Mouse (Mus musculus): ENCODE measurements around the gene Cmss1. TPM values are rescaled to one million over a fixed set of nuclear protein-coding genes. Genes with fewer than 3 reads are reported as not detected.
A peak's percentile ranks its signal among the peaks of the same experiment; 100 is the strongest.

The Cmss1 gene
- polyA plus RNA-seq, 2 experiments = 6.0 to 23.0 TPM

DNA sequence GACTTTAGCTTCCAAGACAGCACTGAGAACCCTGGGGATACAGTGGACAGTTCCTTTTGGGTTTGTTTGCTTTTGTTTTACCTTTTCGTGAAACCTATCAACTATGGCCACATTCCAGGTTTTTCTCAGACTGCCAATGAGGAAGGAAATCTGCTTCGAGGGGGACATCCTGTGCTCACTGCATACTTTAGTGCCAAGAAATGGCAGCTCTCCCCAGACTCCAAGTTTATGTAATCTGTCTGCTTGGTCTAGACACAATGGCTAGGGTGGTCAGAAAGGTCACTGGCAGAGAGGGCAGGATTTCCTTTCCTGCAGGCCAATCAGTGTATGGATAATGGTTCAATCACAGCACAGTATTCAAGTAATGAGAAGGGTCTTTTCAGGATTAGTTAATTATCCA, 24.7 kb downstream of the Cmss1 start:
- Histone ChIP-seq H3K4me1 (replicated peaks; ENCODE audit: control insufficient read depth in 2 of 2, insufficient read depth in 2 of 2, low read length in 1 of 2) (peaks cover 0 to 5% of the 10 kb centered on the region in 2 experiments; a peak in 1 of 4 replicates), H3K27me3 (ENCODE audit: control insufficient read depth, insufficient read depth, low read length) (no peaks in the 10 kb centered on the region), H3K4me3 (ENCODE audit: insufficient read depth in 1 of 2, low read depth in 2 of 2, low read length in 2 of 2) (no peak overlapping the region), H3K36me3 (replicated peaks; ENCODE audit: control insufficient read depth, insufficient read depth, low read depth) (no peaks in the 10 kb centered on the region), H3K4me2 (ENCODE audit: low read depth) (no peak overlapping the region), H3K27ac (no peak overlapping the region), H3K9me3 (ENCODE audit: control insufficient read depth, low read length) (no peaks in the 10 kb centered on the region), H3K9ac (replicated peaks) (no peak overlapping the region)
- no peak for TF ChIP-seq EP300 (IDR thresholded peaks at IDR 0.05; ENCODE audit: low read depth)
- TF ChIP-seq CTCF (IDR thresholded peaks at IDR 0.05; ENCODE audit: low read depth) = no peak
- 40% methylated on average over 2 of the region's 2 CpGs for WGBS (ENCODE audit: insufficient replicate concordance)
- ATAC-seq (ENCODE audit: insufficient read depth) = no peak
- no peak for DNase-seq (ENCODE audit: low read depth in 3 of 3, low spot score in 3 of 3)

DNA sequence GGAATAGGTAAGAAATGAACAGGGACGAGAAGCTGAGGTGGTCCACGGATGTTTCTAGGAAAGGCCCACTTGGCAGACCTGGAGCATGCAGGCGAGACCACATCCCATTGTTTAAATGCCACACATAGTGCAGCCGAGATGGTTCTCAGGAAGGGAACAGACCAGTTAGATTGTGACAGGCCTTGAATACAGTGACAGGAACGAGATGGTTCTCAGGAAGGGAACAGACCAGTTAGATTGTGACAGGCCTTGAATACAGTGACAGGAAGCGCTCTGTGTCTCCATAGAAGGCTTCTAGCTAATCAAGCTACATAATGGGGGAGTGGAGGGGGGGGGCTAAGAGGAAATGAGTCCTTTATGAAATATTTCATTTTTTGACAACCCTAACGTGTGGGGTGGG, 26.6 kb downstream of the Cmss1 start:
- Histone ChIP-seq H3K4me3 (ENCODE audit: insufficient read depth in 1 of 2, low read depth in 2 of 2, low read length in 2 of 2) (no peak overlapping the region), H3K36me3 (replicated peaks; ENCODE audit: control insufficient read depth, insufficient read depth, low read depth) (no peaks in the 10 kb centered on the region), H3K4me1 (replicated peaks; ENCODE audit: control insufficient read depth in 2 of 2, insufficient read depth in 2 of 2, low read length in 1 of 2) (0 out of 4 replicates have a peak, but pooled peaks cover 0 to 3% of the 10 kb centered on the region in 2 experiments), H3K27me3 (ENCODE audit: control insufficient read depth, insufficient read depth, low read length) (no peaks in the 10 kb centered on the region), H3K9ac (replicated peaks) (no peak overlapping the region), H3K9me3 (ENCODE audit: control insufficient read depth, low read length) (no peaks in the 10 kb centered on the region), H3K27ac (no peak overlapping the region), H3K4me2 (ENCODE audit: low read depth) (no peak overlapping the region)
- DNase-seq (ENCODE audit: low read depth in 3 of 3, low spot score in 3 of 3) (no peak), ATAC-seq (ENCODE audit: insufficient read depth) (0 out of 2 replicates have a peak, but pooled peaks have one; percentile 33)
- TF ChIP-seq EP300 (IDR thresholded peaks at IDR 0.05; ENCODE audit: low read depth) = no peak
- no peak for TF ChIP-seq CTCF (IDR thresholded peaks at IDR 0.05; ENCODE audit: low read depth)
- 41% methylated on average over 7 of the region's 7 CpGs for WGBS (ENCODE audit: insufficient replicate concordance)

DNA sequence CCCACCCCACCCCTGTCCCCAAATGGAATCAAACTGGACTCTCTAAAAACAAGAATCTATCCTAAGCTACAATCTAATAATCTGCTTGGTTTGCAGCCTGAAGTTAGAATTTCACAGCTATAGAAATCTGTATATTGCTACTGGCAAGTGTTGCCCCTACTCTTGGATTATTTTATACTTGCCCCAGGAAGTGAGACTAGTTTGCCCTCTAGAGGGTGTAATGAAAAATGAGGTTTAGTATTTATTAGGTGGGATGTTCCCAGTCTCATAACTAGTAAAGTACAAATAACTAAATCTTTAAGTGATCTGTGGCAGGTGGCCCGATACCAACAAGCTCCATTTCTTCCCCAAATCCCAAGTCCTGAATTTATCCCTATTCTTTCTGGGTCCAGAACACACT, 29.1 kb downstream of the Cmss1 start:
- H3K4me1 ChIP-seq (replicated peaks; ENCODE audit: control insufficient read depth in 2 of 2, insufficient read depth in 2 of 2, low read length in 1 of 2) = no peaks in the 10 kb centered on the region
- no peak overlapping the region for H3K4me3 ChIP-seq (ENCODE audit: insufficient read depth in 1 of 2, low read depth in 2 of 2, low read length in 2 of 2)
- no peak overlapping the region for H3K27ac ChIP-seq
- DNase-seq (ENCODE audit: low read depth in 3 of 3, low spot score in 3 of 3) (no peak), ATAC-seq (ENCODE audit: insufficient read depth) (no peak)
- no peaks in the 10 kb centered on the region for H3K27me3 ChIP-seq (ENCODE audit: control insufficient read depth, insufficient read depth, low read length)
- H3K36me3 ChIP-seq (replicated peaks; ENCODE audit: control insufficient read depth, insufficient read depth, low read depth) = no peaks in the 10 kb centered on the region
- no peak overlapping the region for H3K4me2 ChIP-seq (ENCODE audit: low read depth)
- TF ChIP-seq EP300 (IDR thresholded peaks at IDR 0.05; ENCODE audit: low read depth) (no peak), CTCF (IDR thresholded peaks at IDR 0.05; ENCODE audit: low read depth) (no peak)
- no peaks in the 10 kb centered on the region for H3K9me3 ChIP-seq (ENCODE audit: control insufficient read depth, low read length)
- 44% methylated on average over 1 of the region's 1 CpGs for WGBS (ENCODE audit: insufficient replicate concordance)
- no peak overlapping the region for H3K9ac ChIP-seq (replicated peaks)

DNA sequence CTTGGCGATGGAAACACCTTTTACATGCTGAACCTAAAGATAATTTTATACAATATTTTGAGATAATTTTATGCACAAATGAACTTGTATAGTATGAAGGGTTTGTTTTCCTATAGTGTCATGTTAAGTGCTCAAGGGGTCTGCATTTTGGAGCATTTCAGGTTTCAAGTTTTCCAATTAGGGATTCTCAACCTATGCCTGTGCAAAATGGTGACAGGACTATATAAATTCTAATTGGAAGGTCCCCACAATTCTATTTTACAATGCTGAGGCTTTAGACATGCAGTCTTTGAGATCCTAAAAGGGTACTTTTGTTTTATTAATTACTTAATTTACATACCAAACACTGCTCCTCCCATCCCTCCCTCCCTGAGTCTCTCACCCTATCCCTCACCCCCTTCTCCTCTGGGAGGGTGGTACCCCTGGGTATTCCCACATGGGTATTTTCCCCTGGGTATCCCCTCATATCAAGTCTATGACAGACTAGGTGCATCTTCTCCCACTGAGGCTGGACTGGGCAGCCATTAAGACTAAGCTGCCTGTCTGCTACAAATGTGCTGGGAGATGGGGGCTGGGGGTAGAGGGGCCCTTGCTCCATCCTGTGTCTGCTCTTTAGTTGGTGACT, 30.8 kb downstream of the Cmss1 start:
- TF ChIP-seq EP300 (IDR thresholded peaks at IDR 0.05; ENCODE audit: low read depth) = no peak
- TF ChIP-seq CTCF (IDR thresholded peaks at IDR 0.05; ENCODE audit: low read depth) = no peak
- Histone ChIP-seq H3K36me3 (replicated peaks; ENCODE audit: control insufficient read depth, insufficient read depth, low read depth) (no peaks in the 10 kb centered on the region), H3K27me3 (ENCODE audit: control insufficient read depth, insufficient read depth, low read length) (no peaks in the 10 kb centered on the region), H3K4me3 (ENCODE audit: insufficient read depth in 1 of 2, low read depth in 2 of 2, low read length in 2 of 2) (no peak overlapping the region), H3K27ac (no peak overlapping the region), H3K4me1 (replicated peaks; ENCODE audit: control insufficient read depth in 2 of 2, insufficient read depth in 2 of 2, low read length in 1 of 2) (no peaks in the 10 kb centered on the region), H3K4me2 (ENCODE audit: low read depth) (no peak overlapping the region), H3K9ac (replicated peaks) (no peak overlapping the region), H3K9me3 (ENCODE audit: control insufficient read depth, low read length) (no peaks in the 10 kb centered on the region)
- WGBS (ENCODE audit: insufficient replicate concordance) = 61% methylated on average over 1 of the region's 1 CpGs
- ATAC-seq (ENCODE audit: insufficient read depth) (no peak), DNase-seq (ENCODE audit: low read depth in 3 of 3, low spot score in 3 of 3) (no peak)

DNA sequence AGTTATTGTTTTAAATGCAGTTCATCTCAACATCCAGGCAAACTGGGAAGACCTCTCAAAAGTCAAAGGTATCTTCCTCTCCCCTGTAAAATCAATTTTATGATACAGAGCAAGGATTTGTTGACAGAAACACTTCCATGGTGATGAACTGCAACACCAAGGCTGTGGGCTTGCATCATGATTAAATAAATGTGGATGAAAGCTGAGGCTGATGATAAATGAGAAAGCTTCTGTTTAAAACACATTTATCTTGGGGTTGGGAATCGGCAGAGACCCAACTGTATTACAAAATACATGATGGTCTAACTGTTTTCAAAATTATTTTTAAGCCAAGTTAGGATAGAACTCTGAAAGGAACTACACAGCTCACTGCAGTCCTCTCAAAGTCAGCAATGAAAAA, 32.8 kb downstream of the Cmss1 start:
- H3K9ac ChIP-seq (replicated peaks) = no peak overlapping the region
- H3K27me3 ChIP-seq (ENCODE audit: control insufficient read depth, insufficient read depth, low read length) = no peaks in the 10 kb centered on the region
- TF ChIP-seq CTCF (IDR thresholded peaks at IDR 0.05; ENCODE audit: low read depth) (no peak), EP300 (IDR thresholded peaks at IDR 0.05; ENCODE audit: low read depth) (no peak)
- H3K4me2 ChIP-seq (ENCODE audit: low read depth) = no peak overlapping the region
- no peaks in the 10 kb centered on the region for H3K4me1 ChIP-seq (replicated peaks; ENCODE audit: control insufficient read depth in 2 of 2, insufficient read depth in 2 of 2, low read length in 1 of 2)
- H3K4me3 ChIP-seq (ENCODE audit: insufficient read depth in 1 of 2, low read depth in 2 of 2, low read length in 2 of 2) = no peak overlapping the region
- ATAC-seq (ENCODE audit: insufficient read depth) (no peak), DNase-seq (ENCODE audit: low read depth in 3 of 3, low spot score in 3 of 3) (no peak)
- WGBS (ENCODE audit: insufficient replicate concordance) = 52% methylated on average over 1 of the region's 1 CpGs
- H3K36me3 ChIP-seq (replicated peaks; ENCODE audit: control insufficient read depth, insufficient read depth, low read depth) = no peaks in the 10 kb centered on the region
- H3K27ac ChIP-seq = no peak overlapping the region
- no peaks in the 10 kb centered on the region for H3K9me3 ChIP-seq (ENCODE audit: control insufficient read depth, low read length)
